Mouse (Mus musculus) kidney, postnatal 0 days (tissue): ENCODE results near the gene Tfcp2. TPM values are rescaled to one million over a fixed set of nuclear protein-coding genes. Genes with fewer than 3 reads are reported as not detected.

Experiments used
- ATAC-seq: fragments of 200-750 bp; cut with Nextera tagmentation; replicated peaks from 2 replicates; pipeline ENCODE4 v1.8.0; 2017; ENCODE audit warnings: low read depth, moderate number of reproducible peaks, moderate TSS enrichment, moderate library complexity; ENCODE audit not compliant: low FRiP score
- DNase-seq: peaks from one replicate; pipeline ENCODE4 v3.0.0-alpha.2; 2016; ENCODE audit warnings: low spot score
- H3K27ac ChIP-seq: fragments of 300-500 bp; sonication (generic); 2 replicates; pipeline ENCODE4 v1.5.1; 2014; ENCODE audit warnings: mild to moderate bottlenecking
- H3K27me3 ChIP-seq: fragments of 300-500 bp; sonication (generic); 2 replicates; pipeline ENCODE4 v1.6.1; 2014; ENCODE audit warnings: low read length, mixed read lengths; ENCODE audit not compliant: insufficient read depth
- H3K36me3 ChIP-seq: fragments of 300-500 bp; sonication (generic); 2 replicates; pipeline ENCODE4 v1.6.1; 2014; ENCODE audit warnings: low read length, mixed read lengths; ENCODE audit not compliant: insufficient read depth
- H3K4me1 ChIP-seq: fragments of 300-500 bp; sonication (generic); replicated peaks from 2 replicates; pipeline ENCODE4 v1.6.1; 2014; ENCODE audit warnings: antibody characterized with exemption, low read length, mixed read lengths; ENCODE audit not compliant: insufficient read depth
- H3K4me2 ChIP-seq: fragments of 300-500 bp; sonication (generic); 2 replicates; pipeline ENCODE4 v1.6.1; 2014; ENCODE audit warnings: mild to moderate bottlenecking, low read length, moderate library complexity, mixed read lengths
- H3K4me3 ChIP-seq: fragments of 300-500 bp; sonication (generic); replicated peaks from 2 replicates; pipeline ENCODE4 v1.5.1; 2014; ENCODE audit warnings: low read depth, low read length
- H3K9ac ChIP-seq: fragments of 300-500 bp; sonication (generic); 2 replicates; pipeline ENCODE4 v1.6.1; 2014; ENCODE audit warnings: low read depth, low read length
- H3K9me3 ChIP-seq: fragments of 300-500 bp; sonication (generic); replicated peaks from 2 replicates; pipeline ENCODE4 v1.6.1; 2016; ENCODE audit warnings: low read length, inconsistent platforms, mixed read lengths
- CTCF ChIP-seq: IDR thresholded peaks from 2 replicates; pipeline ENCODE4 v1.5.1; 2016; ENCODE audit warnings: antibody characterized with exemption, low read depth, mild to moderate bottlenecking, moderate library complexity
- WGBS: fragments of 180-500 bp; shearing (Covaris S2); extraction: QIAGEN DNeasy Blood & Tissue Kit; methylation state at CpG from one replicate; pipeline ENCODE4 v1.1.7; 2014; 5-methylcytosine and 5-hydroxymethylcytosine counted together
- polyA plus RNA-seq: library from polyadenylated mRNA; unstranded; fragments of >200 nt; fragmentation: Nextera tagmentation; extraction: Ambion mirVana; gene quantifications from 2 replicates; pipeline ENCODE4 v1.2.1, GENCODE M21; 2015

Gene Tfcp2
- polyA plus RNA-seq, 1 experiment from 2014 or later, result 29.1 TPM

DNA sequence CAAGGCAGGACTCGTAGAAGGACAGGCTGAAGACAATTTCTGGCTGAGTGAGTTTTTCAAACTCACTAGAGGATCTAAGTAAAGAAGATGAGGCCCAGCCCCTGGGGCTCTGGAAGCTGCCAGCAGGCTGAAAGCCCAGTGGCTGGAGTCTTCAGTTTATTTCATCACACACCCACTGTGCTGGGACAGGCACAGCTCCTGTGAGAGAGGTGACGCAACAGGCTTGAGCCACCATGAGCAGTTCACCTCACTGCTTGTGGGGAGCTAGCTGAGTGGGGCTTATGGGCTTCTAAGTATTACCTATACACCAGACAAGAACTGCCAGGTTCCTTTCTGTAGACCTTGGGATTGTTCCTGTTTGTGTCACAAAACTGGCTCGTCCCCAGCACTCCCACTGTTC lies 66.2 kb downstream of the Tfcp2 start:
- Histone ChIP-seq H3K4me1 (0 out of 2 replicates have a peak, but pooled peaks cover 9% of the 10 kb centered on the region), H3K27me3 (no peaks in the 10 kb centered on the region), H3K4me2 (no peak overlapping the region), H3K4me3 (no peak overlapping the region), H3K9ac (0 out of 2 replicates have a peak overlapping the region, but pooled peaks have one; percentile 27), H3K36me3 (peaks cover 57% of the 10 kb centered on the region), H3K9me3 (no peaks in the 10 kb centered on the region), H3K27ac (no peak overlapping the region)
- ATAC-seq, result no peak
- 83% methylated on average over 3 of the region's 3 CpGs for WGBS
- no peak for DNase-seq
- TF ChIP-seq CTCF, result no peak

DNA sequence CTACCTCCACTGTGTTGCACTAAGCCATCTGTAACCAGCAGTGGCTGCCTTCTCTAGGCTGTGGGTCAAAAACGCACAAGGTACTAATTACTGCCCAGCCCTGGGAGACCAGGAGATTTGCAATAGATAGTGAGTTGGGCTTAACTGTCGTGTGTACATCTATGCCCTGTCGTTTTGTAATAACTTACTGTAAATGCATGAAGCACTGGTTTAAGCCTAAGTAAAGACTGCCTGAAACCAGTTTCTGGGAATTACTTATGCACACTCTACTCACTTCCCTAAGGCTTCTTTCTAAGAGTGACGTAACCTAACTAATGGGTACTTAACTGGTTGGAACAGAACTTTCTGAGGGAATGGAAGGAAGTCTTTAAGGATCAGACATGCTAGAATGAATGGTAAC lies 72.9 kb downstream of the Tfcp2 start:
- Histone ChIP-seq H3K4me1 (no peaks in the 10 kb centered on the region), H3K4me3 (no peak overlapping the region), H3K27me3 (no peaks in the 10 kb centered on the region), H3K9ac (no peak overlapping the region), H3K36me3 (peaks cover 64% of the 10 kb centered on the region), H3K4me2 (no peak overlapping the region), H3K9me3 (no peaks in the 10 kb centered on the region), H3K27ac (no peak overlapping the region)
- WGBS, result 74% methylated on average over 4 of the region's 4 CpGs
- DNase-seq, result no peak
- no peak for TF ChIP-seq CTCF
- ATAC-seq, result no peak

DNA sequence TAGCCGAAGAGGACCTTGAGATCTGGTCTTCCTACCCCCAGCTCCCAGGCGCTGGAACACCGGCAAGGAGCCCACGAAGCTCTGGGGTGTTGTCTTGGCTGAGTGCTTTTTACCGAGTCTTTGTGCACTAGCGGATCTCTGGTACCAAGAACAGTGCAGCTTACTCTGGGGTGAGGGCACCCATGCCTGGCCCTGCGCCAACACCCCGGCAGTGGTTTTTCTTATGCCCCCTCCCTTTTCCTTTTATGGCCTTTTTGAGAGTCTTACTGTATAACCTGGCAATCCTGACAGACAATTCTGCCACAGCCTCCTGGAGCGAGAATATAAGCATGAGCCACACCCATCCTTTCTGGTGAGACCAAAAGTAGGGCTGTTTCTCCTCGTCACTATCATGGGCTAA lies 73.5 kb downstream of the Tfcp2 start:
- no peak overlapping the region for H3K9ac ChIP-seq
- peaks cover 63% of the 10 kb centered on the region for H3K36me3 ChIP-seq
- no peak overlapping the region for H3K4me2 ChIP-seq
- no peaks in the 10 kb centered on the region for H3K9me3 ChIP-seq
- DNase-seq, result no peak
- H3K27ac ChIP-seq, result no peak overlapping the region
- WGBS, result 69% methylated on average over 10 of the region's 10 CpGs
- ATAC-seq, result no peak
- no peak overlapping the region for H3K4me3 ChIP-seq
- H3K27me3 ChIP-seq, result no peaks in the 10 kb centered on the region
- no peaks in the 10 kb centered on the region for H3K4me1 ChIP-seq
- TF ChIP-seq CTCF, result no peak

DNA sequence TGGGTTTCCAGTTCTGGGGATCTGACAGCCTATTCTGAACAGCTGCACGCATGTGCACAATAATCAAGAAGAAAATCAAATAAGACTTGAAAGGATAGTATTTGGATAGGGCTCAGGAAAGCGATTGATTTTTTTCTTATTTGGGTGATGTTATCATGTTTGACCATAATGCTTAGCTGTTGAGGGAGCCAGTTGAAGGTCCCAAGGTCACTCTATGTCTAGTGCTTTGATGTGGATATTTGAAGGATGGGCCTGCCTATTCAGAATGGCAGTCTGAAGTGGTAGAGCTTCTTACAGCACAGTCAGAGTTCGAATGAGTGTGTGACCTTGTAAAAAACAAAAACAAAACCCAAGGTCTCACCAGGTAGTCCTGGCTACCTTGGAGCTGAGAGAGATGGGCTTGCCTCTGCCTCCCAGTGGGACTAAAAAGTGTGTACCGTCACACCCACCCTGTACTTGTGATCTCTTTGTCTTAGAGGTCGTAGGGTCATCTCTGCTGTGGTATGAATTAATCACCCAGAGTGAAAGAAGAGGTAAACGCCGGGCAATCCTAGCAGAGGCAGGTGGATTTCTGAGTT lies 77.8 kb downstream of the Tfcp2 start:
- ATAC-seq, result no peak
- no peak overlapping the region for H3K4me2 ChIP-seq
- no peak overlapping the region for H3K9ac ChIP-seq
- no peak for DNase-seq
- H3K4me3 ChIP-seq, result no peak overlapping the region
- H3K36me3 ChIP-seq, result peaks cover 39% of the 10 kb centered on the region
- H3K4me1 ChIP-seq, result peaks cover 8% of the 10 kb centered on the region; the same call in 1 of the 2 replicates
- no peak overlapping the region for H3K27ac ChIP-seq
- no peaks in the 10 kb centered on the region for H3K9me3 ChIP-seq
- TF ChIP-seq CTCF, result no peak
- WGBS, result 79% methylated on average over 7 of the region's 7 CpGs
- no peaks in the 10 kb centered on the region for H3K27me3 ChIP-seq

DNA sequence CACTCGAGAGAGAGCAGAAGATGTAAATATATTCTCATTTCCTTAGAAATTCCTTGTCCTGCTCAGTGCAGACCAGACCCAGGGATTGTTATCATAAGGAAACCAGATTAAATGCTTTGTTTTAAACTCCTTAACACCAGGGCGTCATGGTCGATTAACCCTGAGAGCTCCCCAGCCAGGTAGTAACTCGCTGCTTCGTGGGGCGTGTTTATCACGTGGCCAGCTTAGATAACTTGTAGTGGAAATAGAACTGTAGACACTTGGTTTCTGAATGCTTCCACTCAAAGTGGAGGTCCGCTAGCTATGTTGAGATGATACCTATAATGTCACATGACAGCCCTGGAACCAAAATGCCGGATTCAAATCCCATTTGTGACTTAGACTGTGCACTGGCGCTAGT lies 81.8 kb downstream of the Tfcp2 start:
- H3K9ac ChIP-seq, result no peak overlapping the region; the same call in 1 of the 2 replicates

DNA sequence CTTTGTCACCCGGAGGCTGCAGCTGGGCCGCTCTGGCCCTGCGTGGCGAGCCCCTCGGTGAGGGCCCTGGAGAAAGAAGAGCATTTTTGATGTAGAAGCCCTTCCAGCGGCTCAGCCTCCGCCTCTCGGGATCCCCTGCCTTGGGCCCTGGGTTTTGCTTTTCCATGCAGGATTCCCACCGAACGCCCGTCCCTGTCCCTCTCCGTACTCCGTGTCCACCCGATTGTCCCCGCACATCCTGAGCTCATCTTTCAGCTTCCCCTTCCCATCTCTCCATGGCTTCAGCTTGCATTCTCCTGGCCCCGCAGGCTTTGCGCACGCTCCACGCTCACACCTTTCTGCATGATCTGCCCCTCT lies 82.6 kb downstream of the Tfcp2 start:
- no peak for DNase-seq
- H3K4me1 ChIP-seq, result peaks cover 12% of the 10 kb centered on the region; the same call in 1 of the 2 replicates
- H3K9me3 ChIP-seq, result no peaks in the 10 kb centered on the region
- under 1% methylated on average over 19 of the region's 19 CpGs for WGBS
- no peak for TF ChIP-seq CTCF
- no peaks in the 10 kb centered on the region for H3K27me3 ChIP-seq
- H3K27ac ChIP-seq, result peak overlapping the region; percentile 89
- H3K4me2 ChIP-seq, result peak overlapping the region; percentile 65
- peak overlapping the region; percentile 74 for H3K9ac ChIP-seq
- H3K4me3 ChIP-seq, result peak overlapping the region; percentile 85
- no peak; the same call in 1 of the 2 replicates for ATAC-seq
- H3K36me3 ChIP-seq, result peaks cover 9% of the 10 kb centered on the region; the same call in 1 of the 2 replicates

More for the DNA sequence above, 81.8 kb downstream of the Tfcp2 start:
- DNase-seq (no peak), ATAC-seq (no peak)
- no peaks in the 10 kb centered on the region for H3K27me3 ChIP-seq
- WGBS, result 37% methylated on average over 10 of the region's 10 CpGs
- H3K4me1 ChIP-seq, result peaks cover 12% of the 10 kb centered on the region; the same call in 1 of the 2 replicates
- H3K27ac ChIP-seq, result no peak overlapping the region
- H3K4me2 ChIP-seq, result peak overlapping the region; percentile 65
- H3K36me3 ChIP-seq, result peaks cover 10% of the 10 kb centered on the region
- no peak for TF ChIP-seq CTCF
- H3K4me3 ChIP-seq, result peak overlapping the region; percentile 85
- no peaks in the 10 kb centered on the region for H3K9me3 ChIP-seq
